Mouse (Mus musculus) monocyte, adult 5-6 weeks (primary cell): Measurements from ENCODE around the gene Mthfd1l. TPM values are rescaled to one million over a fixed set of nuclear protein-coding genes. Genes with fewer than 3 reads are reported as not detected.

Experiments
- ATAC-seq: fragments of 153-309, 156-312 bp; replicated peaks from 2 replicates; pipeline ENCODE4 v1.8.0; 2017; ENCODE audit warnings: mild to moderate bottlenecking; ENCODE audit not compliant: low TSS enrichment, insufficient number of reproducible peaks, severe bottlenecking, poor library complexity, low FRiP score
- total RNA-seq: library from RNA; stranded (forward); fragments of 200-1000, 200-491, 200-594 nt; gene quantifications from 3 replicates; pipeline ENCODE4 v1.2.3, GENCODE M21; 2017

The Mthfd1l gene
- total RNA-seq, 1 experiment from 2014 or later = 28.2 TPM

GRCm38 (mm10) chr10:4129461-4129860 lies 156.5 kb downstream of the Mthfd1l start:
- no peak for ATAC-seq

- ATAC-seq = no peak
These were observed 157.2 kb downstream of the Mthfd1l start for GRCm38 (mm10) chr10:4130034-4130607.

GRCm38 (mm10) chr10:4132735-4133134 lies 159.8 kb downstream of the Mthfd1l start:
- ATAC-seq = no peak

DNA sequence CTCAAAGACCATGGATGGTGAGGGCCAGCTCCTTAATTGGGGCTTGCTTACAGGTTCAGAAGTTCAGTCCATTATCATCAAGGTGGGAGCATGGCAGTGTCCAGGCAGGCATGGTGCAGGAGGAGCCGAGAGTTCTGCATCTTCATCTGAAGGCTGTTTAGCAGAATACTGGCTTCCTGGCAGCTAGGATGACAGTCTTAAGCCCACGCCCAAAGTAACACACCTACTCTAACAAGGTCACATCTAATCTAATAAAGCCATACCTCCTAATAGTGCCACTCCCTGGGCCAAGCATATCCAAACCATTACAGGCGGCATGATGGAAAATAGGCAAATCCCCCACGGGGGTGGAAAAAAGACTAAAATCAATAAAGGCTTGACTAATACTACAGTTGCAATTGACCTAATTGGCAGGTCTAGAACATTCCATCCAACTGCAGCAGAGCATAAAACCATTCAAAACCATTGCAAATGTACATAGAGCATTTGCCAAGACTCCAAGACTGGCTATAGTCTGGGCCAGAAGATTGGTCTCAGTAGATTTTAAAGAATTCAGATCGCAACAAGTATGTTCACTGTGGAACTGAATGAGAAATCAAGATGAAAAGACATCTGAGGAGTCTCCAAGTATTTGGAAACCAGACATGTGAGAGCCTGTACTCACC lies 162.3 kb downstream of the Mthfd1l start:
- ATAC-seq = no peak

GRCm38 (mm10) chr10:4139531-4139930 lies 166.6 kb downstream of the Mthfd1l start:
- ATAC-seq = no peak

DNA sequence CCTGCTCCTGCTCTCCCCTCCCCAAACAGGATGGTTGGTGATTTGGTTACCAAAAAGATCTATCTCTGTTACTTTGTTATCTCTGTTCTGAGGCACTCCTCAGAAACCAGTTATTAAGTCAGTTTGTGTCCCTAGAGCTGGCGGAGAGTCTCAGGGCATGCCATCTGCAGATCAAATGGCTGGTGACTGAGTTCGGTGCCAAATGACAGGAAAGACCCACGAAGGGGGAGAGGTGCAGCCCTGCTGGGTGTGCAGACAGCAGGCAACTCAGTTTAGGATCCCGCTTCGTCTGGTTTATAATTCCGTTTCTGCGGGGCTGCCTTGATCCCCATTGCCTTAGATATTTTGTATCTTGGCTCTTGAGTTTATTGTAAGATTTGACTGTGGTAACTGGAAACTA lies 168.8 kb downstream of the Mthfd1l start:
- ATAC-seq = no peak

DNA sequence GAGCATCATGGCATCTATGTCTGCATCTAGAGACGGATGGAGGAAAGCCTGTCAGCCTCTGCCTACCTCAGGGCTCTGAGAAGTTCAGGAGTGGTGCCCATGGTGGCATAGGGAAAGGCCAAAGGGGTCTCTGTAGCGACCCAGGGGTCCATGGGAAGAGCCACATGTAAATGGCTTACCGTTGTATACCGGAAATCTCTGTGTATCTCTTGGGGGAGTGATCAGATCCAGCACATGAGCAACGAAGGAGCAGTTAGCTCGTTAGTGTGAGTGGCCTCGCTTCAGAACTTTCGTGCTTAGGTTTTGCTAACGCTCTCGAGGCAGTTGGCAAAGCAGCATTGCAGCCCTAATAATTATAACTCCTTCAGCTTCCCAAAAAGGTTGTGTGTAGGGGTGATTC lies 169.9 kb downstream of the Mthfd1l start:
- ATAC-seq = no peak

DNA sequence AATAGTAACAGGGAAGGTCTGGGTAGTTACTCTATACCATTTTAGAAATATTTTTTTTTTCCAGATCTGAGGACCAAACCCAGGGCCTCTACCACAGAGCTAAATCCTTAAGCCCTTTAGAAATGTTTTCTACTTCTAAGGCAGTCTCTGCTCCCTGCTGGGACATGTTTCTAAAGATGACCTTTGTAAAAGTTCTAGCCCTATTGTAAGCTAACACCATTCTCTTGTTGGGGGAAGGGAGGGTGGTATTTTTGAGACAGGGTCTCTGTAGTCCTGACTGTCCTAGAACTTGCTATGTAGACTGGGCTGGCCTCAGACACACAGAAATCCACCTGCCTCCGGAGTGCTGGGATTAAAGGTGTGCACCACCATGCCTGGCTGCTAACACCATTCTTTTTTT lies 170.5 kb downstream of the Mthfd1l start:
- ATAC-seq = no peak

DNA sequence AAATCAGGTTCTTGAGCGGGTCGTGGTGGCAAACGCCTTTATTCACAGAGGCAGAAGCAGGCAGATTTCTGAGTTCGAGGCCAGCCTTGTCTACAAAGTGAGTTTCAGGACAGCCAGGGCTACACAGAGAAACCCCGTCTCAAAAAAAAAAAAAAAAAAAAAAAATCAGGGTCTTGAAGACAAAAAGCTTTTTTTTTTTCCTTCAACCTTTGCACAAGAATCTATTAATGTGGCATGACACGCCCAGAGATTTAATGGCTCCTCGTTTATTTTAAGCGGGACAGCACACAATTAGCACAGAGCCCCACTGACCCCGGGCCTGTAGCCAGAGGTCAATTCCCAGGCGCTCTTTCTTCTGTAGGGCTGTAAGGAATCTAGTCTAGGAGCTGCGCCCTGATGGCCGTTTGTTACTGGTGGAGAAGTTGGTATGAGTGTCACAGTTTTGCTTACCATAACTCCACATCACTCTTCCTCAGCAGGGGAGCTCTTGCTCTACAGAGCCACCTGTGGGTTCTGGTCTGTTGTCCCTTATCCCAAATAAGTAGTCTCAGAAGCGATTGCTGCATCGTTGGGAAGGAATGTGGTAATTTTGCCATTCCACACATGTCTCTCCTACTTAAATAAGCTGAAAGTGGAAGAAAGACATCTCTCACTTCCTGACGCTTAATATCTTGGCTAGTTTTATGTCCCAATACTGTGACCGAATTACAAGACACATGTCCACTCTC lies 172.3 kb downstream of the Mthfd1l start:
- ATAC-seq = no peak

- no peak for ATAC-seq
These were observed 174.0 kb downstream of the Mthfd1l start for GRCm38 (mm10) chr10:4146947-4147346.

DNA sequence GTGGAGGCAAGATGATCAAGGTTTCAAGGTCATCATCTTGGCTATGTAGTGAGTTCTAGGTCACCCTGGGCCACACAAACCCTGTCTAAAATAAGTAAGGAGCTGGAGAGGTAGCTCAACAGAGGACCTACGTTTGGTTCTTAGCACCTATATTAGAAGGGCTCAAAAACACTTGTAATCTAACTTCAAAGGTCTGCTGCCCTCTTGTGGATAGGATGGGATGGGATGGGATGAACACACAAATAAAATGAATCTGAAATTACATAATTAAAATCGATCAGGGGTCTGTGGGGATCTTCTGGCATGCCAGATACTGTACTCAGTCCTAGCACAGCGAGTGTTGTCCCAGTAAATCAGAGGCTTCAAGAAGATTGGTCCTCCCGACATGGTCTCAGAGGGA lies 178.2 kb downstream of the Mthfd1l start:
- ATAC-seq = no peak

- no peak for ATAC-seq
These were observed 179.2 kb downstream of the Mthfd1l start for GRCm38 (mm10) chr10:4151862-4152776.

GRCm38 (mm10) chr10:4153031-4153430 lies 180.1 kb downstream of the Mthfd1l start:
- no peak for ATAC-seq

DNA sequence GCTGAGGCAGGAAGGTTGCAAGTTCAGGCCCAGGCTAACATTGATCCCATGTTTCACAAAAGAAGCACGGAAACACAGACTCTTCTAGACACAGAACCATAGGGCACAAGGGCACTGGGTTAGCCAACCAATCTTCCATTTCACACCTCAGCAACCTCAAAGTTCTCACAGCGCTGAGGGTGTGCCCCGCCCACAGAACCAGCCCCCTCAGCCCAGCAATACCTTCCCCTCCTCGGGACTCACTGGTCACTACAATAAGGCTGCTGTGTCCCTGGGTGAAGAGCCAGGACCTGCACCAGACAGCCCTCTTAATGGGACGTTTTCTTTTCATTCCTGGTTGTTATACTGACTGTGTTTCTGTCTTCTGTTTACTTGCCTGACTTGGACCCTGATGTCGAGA lies 181.1 kb downstream of the Mthfd1l start:
- no peak for ATAC-seq

- no peak; the same call in 1 of the 2 replicates for ATAC-seq
These were observed 182.6 kb downstream of the Mthfd1l start for GRCm38 (mm10) chr10:4155521-4155920.

DNA sequence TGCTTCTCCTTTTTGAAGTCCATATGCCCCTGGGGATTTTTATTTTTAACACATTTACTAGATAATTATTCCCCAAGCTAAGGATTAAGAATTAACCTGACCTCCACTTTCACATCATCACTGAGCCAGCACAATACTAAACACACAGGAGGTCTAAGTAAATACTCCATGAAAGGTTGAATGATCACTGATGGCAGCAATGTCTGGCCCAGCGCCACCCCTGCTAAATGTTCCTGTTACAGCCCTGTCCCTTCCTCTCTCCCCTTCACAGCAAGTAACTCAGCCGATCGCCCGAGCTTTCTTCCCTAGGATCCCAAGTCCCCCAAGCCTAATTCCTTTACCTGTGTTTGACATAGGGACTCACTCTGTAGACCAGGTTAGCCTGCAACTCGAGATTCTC lies 185.6 kb downstream of the Mthfd1l start:
- ATAC-seq = no peak

- ATAC-seq = no peak
These were observed 186.7 kb downstream of the Mthfd1l start for GRCm38 (mm10) chr10:4159541-4160090.

DNA sequence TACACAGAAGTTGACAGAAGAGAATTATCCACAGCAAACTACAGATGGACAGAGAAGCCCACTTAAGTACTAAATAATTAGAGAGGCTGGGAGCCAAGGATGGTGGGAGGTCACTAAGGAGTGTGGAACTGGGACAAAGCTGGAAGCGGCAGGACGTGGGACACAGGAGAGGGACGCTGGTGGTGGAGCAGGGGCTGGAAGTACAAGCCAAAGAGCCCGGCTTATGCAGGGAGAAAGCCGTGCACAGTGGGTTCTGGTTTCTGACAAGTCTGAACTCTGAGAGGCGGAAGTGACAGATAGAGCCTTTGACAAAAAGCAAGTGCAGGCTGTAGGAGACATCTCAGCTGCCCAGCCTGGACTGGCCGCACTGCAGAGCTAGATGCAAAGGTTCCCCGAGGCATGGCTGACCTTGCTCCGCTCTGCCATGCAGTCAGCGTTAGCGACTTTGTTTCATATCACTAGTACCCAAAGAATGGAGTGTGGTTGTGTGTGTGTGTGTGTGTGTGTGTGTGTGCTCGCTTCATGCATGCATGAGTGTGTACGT lies 187.4 kb downstream of the Mthfd1l start:
- ATAC-seq = no peak

DNA sequence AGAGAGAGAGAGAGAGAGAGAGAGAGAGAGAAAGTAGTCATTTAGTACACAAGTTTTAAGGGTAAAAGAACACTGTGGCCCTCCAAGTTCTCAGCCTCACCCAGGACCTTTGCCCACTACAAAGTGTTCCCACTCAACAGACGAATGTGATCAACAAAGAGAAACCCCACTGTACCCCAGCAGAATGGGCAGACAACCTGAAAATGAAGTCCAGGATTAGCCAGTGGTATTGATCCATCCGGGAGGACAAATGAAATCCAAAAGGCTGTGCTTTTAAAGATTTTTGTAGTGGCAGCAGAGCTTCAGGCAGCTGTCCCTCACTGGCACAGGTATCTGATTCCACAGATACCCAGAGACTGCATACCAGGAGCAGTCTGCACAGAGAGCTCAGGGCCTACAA lies 189.1 kb downstream of the Mthfd1l start:
- no peak for ATAC-seq
